Mouse (Mus musculus): Measurements from ENCODE around the gene Kif6.

GRCm38 (mm10) chr17:49727428-49728045 lies 112.6 kb downstream of the Kif6 start:
- TF ChIP-seq POLR2A (IDR thresholded peaks at IDR 0.05; ENCODE audit: low read depth, low read length) (no peak), CTCF (conservative IDR thresholded peaks at IDR 0.05; ENCODE audit: insufficient read depth, insufficient read length, low read depth, low read length) (no peak)
